Mouse (Mus musculus): Measurements from ENCODE around the gene Il6ra. TPM values are rescaled to one million over a fixed set of nuclear protein-coding genes. Genes with fewer than 3 reads are reported as not detected.

Gene Il6ra
- total and polyA plus RNA-seq, 3 experiments = under 0.01 TPM; not detected in 2

GRCm38 (mm10) chr3:89956177-89956971, 43.4 kb upstream of the Il6ra start:
- DNase-seq (ENCODE audit: low spot score) (no peak), ATAC-seq (ENCODE audit: extremely low read depth, insufficient number of reproducible peaks, low FRiP score, poor library complexity, severe bottlenecking) (no peak)
- Histone ChIP-seq H3K9me3 (replicated peaks) (no peaks in the 10 kb centered on the region), H3K36me3 (replicated peaks) (no peaks in the 10 kb centered on the region), H3K4me1 (ENCODE audit: insufficient read depth, low read depth, low read length) (peaks cover 4% of the 10 kb centered on the region), H3K27me3 (ENCODE audit: insufficient read depth, low read length) (peaks cover 26% of the 10 kb centered on the region), H3K4me3 (ENCODE audit: low read depth, low read length) (no peak overlapping the region)
- TF ChIP-seq CTCF (IDR thresholded peaks at IDR 0.05; ENCODE audit: low read depth, low read length) (no peak), TAL1 (conservative IDR thresholded peaks at IDR 0.05; ENCODE audit: low read depth, low read length) (no peak), POLR2AphosphoS5 (IDR thresholded peaks at IDR 0.05; ENCODE audit: insufficient replicate concordance, low read depth, low read length) (no peak), GATA2 (IDR thresholded peaks at IDR 0.05; ENCODE audit: borderline replicate concordance, low read depth, low read length) (no peak), GATA1 (IDR thresholded peaks at IDR 0.05; ENCODE audit: borderline replicate concordance, low read length) (no peak)

GRCm38 (mm10) chr3:89953420-89953819, 40.4 kb upstream of the Il6ra start:
- Histone ChIP-seq H3K4me1 (ENCODE audit: insufficient read depth, low read depth, low read length) (peaks cover 4% of the 10 kb centered on the region), H3K36me3 (replicated peaks) (no peaks in the 10 kb centered on the region), H3K27me3 (ENCODE audit: insufficient read depth, low read length) (peaks cover 26% of the 10 kb centered on the region), H3K9me3 (replicated peaks) (no peaks in the 10 kb centered on the region), H3K4me3 (ENCODE audit: low read depth, low read length) (no peak overlapping the region)
- ATAC-seq (ENCODE audit: extremely low read depth, insufficient number of reproducible peaks, low FRiP score, poor library complexity, severe bottlenecking) (peak; percentile 34; the same call in 1 of the 2 replicates), DNase-seq (ENCODE audit: low spot score) (peak; percentile 58)
- TF ChIP-seq GATA2 (IDR thresholded peaks at IDR 0.05; ENCODE audit: borderline replicate concordance, low read depth, low read length) = no peak
- TF ChIP-seq CTCF (IDR thresholded peaks at IDR 0.05; ENCODE audit: low read depth, low read length) = peak; percentile 84

- Histone ChIP-seq H3K4me3 (ENCODE audit: low read depth, low read length) (no peak overlapping the region), H3K27me3 (ENCODE audit: insufficient read depth, low read length) (peaks cover 30% of the 10 kb centered on the region), H3K9me3 (replicated peaks) (no peaks in the 10 kb centered on the region), H3K4me1 (ENCODE audit: insufficient read depth, low read depth, low read length) (peaks cover 2% of the 10 kb centered on the region), H3K36me3 (replicated peaks) (no peaks in the 10 kb centered on the region)
- TF ChIP-seq GATA1 (IDR thresholded peaks at IDR 0.05; ENCODE audit: borderline replicate concordance, low read length) (no peak), GATA2 (IDR thresholded peaks at IDR 0.05; ENCODE audit: borderline replicate concordance, low read depth, low read length) (no peak), TAL1 (conservative IDR thresholded peaks at IDR 0.05; ENCODE audit: low read depth, low read length) (no peak), CTCF (IDR thresholded peaks at IDR 0.05; ENCODE audit: low read depth, low read length) (no peak), POLR2AphosphoS5 (IDR thresholded peaks at IDR 0.05; ENCODE audit: insufficient replicate concordance, low read depth, low read length) (no peak)
- DNase-seq (ENCODE audit: low spot score) (no peak), ATAC-seq (ENCODE audit: extremely low read depth, insufficient number of reproducible peaks, low FRiP score, poor library complexity, severe bottlenecking) (no peak)
These were observed 35.7 kb upstream of the Il6ra start for GRCm38 (mm10) chr3:89948655-89949054.

DNA sequence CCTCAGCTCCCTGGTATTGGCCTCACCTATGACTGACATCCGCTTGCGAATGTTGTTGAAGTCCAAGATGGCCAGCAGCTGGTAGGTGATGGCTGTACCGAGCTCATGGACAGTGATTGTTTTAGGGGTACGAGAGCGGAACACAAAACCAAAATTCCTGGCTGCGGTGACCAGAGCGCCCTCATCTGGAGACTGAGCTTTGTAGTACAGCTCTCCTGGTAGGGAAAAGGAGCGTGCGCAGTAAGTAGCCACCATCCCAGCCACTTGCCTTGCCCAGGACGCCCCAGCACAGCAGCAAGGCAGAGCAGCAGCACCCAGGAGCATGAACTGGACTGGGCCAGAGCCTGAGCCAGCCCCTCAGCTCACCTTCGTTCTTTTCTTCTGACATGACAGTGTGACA, 35.0 kb upstream of the Il6ra start:
- Histone ChIP-seq H3K27me3 (ENCODE audit: insufficient read depth, low read length) (peaks cover 30% of the 10 kb centered on the region), H3K4me3 (ENCODE audit: low read depth, low read length) (no peak overlapping the region), H3K36me3 (replicated peaks) (no peaks in the 10 kb centered on the region), H3K4me1 (ENCODE audit: insufficient read depth, low read depth, low read length) (no peaks in the 10 kb centered on the region), H3K9me3 (replicated peaks) (no peaks in the 10 kb centered on the region)
- no peak for DNase-seq (ENCODE audit: low spot score)
- TF ChIP-seq CTCF (IDR thresholded peaks at IDR 0.05; ENCODE audit: low read depth, low read length) (no peak), POLR2AphosphoS5 (IDR thresholded peaks at IDR 0.05; ENCODE audit: insufficient replicate concordance, low read depth, low read length) (no peak), GATA1 (IDR thresholded peaks at IDR 0.05; ENCODE audit: borderline replicate concordance, low read length) (no peak), GATA2 (IDR thresholded peaks at IDR 0.05; ENCODE audit: borderline replicate concordance, low read depth, low read length) (no peak), TAL1 (conservative IDR thresholded peaks at IDR 0.05; ENCODE audit: low read depth, low read length) (no peak)
- ATAC-seq (ENCODE audit: extremely low read depth, insufficient number of reproducible peaks, low FRiP score, poor library complexity, severe bottlenecking) = no peak

DNA sequence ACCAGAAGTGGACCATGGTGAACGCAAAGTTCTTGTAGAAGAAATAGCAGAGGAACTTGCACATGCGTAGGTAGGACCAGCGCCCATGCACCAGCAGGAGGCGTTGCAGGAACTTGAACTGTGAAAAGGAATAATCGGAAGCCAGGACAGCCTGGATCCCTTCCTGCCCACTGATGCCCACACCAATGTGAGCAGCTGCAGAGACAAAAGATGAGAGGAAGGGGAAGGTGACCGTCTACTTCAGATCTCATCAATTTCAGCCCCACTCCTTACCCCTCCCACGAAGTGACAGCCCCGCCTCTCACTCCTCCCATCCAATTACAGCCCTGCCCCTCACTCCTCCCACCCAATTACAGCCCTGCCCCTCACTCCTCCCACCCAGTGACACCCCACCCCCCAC, 32.0 kb upstream of the Il6ra start:
- H3K36me3 ChIP-seq (replicated peaks) = no peaks in the 10 kb centered on the region
- ATAC-seq (ENCODE audit: extremely low read depth, insufficient number of reproducible peaks, low FRiP score, poor library complexity, severe bottlenecking) = no peak
- H3K27me3 ChIP-seq (ENCODE audit: insufficient read depth, low read length) = peaks cover 22% of the 10 kb centered on the region
- H3K4me1 ChIP-seq (ENCODE audit: insufficient read depth, low read depth, low read length) = no peaks in the 10 kb centered on the region
- H3K4me3 ChIP-seq (ENCODE audit: low read depth, low read length) = no peak overlapping the region
- TF ChIP-seq CTCF (IDR thresholded peaks at IDR 0.05; ENCODE audit: low read depth, low read length) (no peak), GATA1 (IDR thresholded peaks at IDR 0.05; ENCODE audit: borderline replicate concordance, low read length) (no peak), POLR2AphosphoS5 (IDR thresholded peaks at IDR 0.05; ENCODE audit: insufficient replicate concordance, low read depth, low read length) (no peak), GATA2 (IDR thresholded peaks at IDR 0.05; ENCODE audit: borderline replicate concordance, low read depth, low read length) (no peak), TAL1 (conservative IDR thresholded peaks at IDR 0.05; ENCODE audit: low read depth, low read length) (no peak)
- no peaks in the 10 kb centered on the region for H3K9me3 ChIP-seq (replicated peaks)
- DNase-seq (ENCODE audit: low spot score) = no peak

DNA sequence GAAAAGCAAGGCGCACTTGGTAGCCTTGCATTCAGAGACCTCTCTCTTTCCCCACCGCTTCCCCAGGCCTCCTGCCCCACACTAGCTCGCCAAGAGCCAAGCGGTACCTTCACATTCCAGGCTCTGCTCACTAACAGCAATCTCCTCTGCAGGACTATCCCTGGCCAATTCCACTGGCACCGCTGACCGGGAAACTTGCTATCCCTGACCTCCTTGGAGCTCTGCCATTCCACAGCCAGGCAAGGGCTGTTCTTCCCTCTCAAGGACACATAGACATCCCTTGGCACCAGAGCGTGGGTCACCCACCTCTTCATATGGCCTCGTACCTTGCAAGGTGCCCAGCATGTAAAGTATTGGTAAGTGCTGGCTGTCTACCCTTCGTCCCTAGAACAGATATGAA, 29.9 kb upstream of the Il6ra start:
- no peaks in the 10 kb centered on the region for H3K4me1 ChIP-seq (ENCODE audit: insufficient read depth, low read depth, low read length)
- H3K4me3 ChIP-seq (ENCODE audit: low read depth, low read length) = no peak overlapping the region
- TF ChIP-seq POLR2AphosphoS5 (IDR thresholded peaks at IDR 0.05; ENCODE audit: insufficient replicate concordance, low read depth, low read length) (no peak), CTCF (IDR thresholded peaks at IDR 0.05; ENCODE audit: low read depth, low read length) (no peak), TAL1 (conservative IDR thresholded peaks at IDR 0.05; ENCODE audit: low read depth, low read length) (no peak), GATA1 (IDR thresholded peaks at IDR 0.05; ENCODE audit: borderline replicate concordance, low read length) (no peak), GATA2 (IDR thresholded peaks at IDR 0.05; ENCODE audit: borderline replicate concordance, low read depth, low read length) (no peak)
- no peak for ATAC-seq (ENCODE audit: extremely low read depth, insufficient number of reproducible peaks, low FRiP score, poor library complexity, severe bottlenecking)
- no peaks in the 10 kb centered on the region for H3K36me3 ChIP-seq (replicated peaks)
- no peak for DNase-seq (ENCODE audit: low spot score)
- H3K27me3 ChIP-seq (ENCODE audit: insufficient read depth, low read length) = peaks cover 25% of the 10 kb centered on the region
- no peaks in the 10 kb centered on the region for H3K9me3 ChIP-seq (replicated peaks)

All from G1E (cell line).